Mouse (Mus musculus) forebrain, embryonic 14.5 days (tissue): ENCODE measurements around the gene Gm5741. TPM values are rescaled to one million over a fixed set of nuclear protein-coding genes. Genes with fewer than 3 reads are reported as not detected.

Source experiments
- ATAC-seq: fragments of 200-750 bp; cut with Nextera tagmentation; 2 replicates; pipeline ENCODE4 v1.8.0; 2017; ENCODE audit warnings: mild to moderate bottlenecking, moderate library complexity
- DNase-seq: peaks from one replicate; pipeline ENCODE4 v3.0.0-alpha.2; 2015; ENCODE audit warnings: low spot score
- H3K27ac ChIP-seq: fragments of 300-500 bp; sonication (generic); 2 replicates; pipeline ENCODE4 v1.5.1; 2014; ENCODE audit warnings: low read depth, mild to moderate bottlenecking, control low read depth, low read length, moderate library complexity
- H3K27me3 ChIP-seq: fragments of 300-500 bp; sonication (generic); replicated peaks from 2 replicates; pipeline ENCODE4 v1.6.1; 2014; ENCODE audit warnings: low read length, control low read depth, mixed read lengths; ENCODE audit not compliant: control insufficient read depth, insufficient read depth
- H3K36me3 ChIP-seq: fragments of 300-500 bp; sonication (generic); 2 replicates; pipeline ENCODE4 v1.6.1; 2014; ENCODE audit warnings: low read length, control low read depth; ENCODE audit not compliant: control insufficient read depth, insufficient read depth
- H3K4me1 ChIP-seq: fragments of 300-500 bp; sonication (generic); 2 replicates; pipeline ENCODE4 v1.6.1; 2014; ENCODE audit warnings: antibody characterized with exemption, low read length, control low read depth; ENCODE audit not compliant: control insufficient read depth, insufficient read depth
- H3K4me2 ChIP-seq: fragments of 300-500 bp; sonication (generic); 2 replicates; pipeline ENCODE4 v1.6.1; 2014; ENCODE audit warnings: mild to moderate bottlenecking, control low read depth, low read length
- H3K4me3 ChIP-seq: fragments of 300-500 bp; sonication (generic); 2 replicates; pipeline ENCODE4 v1.5.1; 2014; ENCODE audit warnings: low read depth, low read length, control low read depth
- H3K9ac ChIP-seq: fragments of 300-500 bp; sonication (generic); 2 replicates; pipeline ENCODE4 v1.6.1; 2014; ENCODE audit warnings: mild to moderate bottlenecking, low read length, control low read depth, moderate library complexity
- H3K9me3 ChIP-seq: fragments of 300-500 bp; sonication (generic); replicated peaks from 2 replicates; pipeline ENCODE4 v1.6.1; 2016; ENCODE audit warnings: low read length, control low read depth, mixed read lengths; ENCODE audit not compliant: control insufficient read depth
- WGBS: fragments of 180-500 bp; shearing (Covaris S2); extraction: QIAGEN DNeasy Blood & Tissue Kit; methylation state at CpG from one replicate; pipeline ENCODE4 v1.1.7; 2014; 5-methylcytosine and 5-hydroxymethylcytosine counted together
- polyA plus RNA-seq: library from polyadenylated mRNA; unstranded; fragments of >200 nt; fragmentation: Nextera tagmentation; extraction: Ambion mirVana; gene quantifications from 2 replicates; pipeline ENCODE4 v1.2.1, GENCODE M21; 2014

Gm5741 gene
- polyA plus RNA-seq, 1 experiment from 2014 or later = not detected

GRCm38 (mm10) chr8:85080532-85081215, 12.9 kb upstream of the Gm5741 start, which contains the start of gene Wdr83os:
Gene Wdr83os, plus strand, starts transcription at chr8:85080740.
- H3K4me1 ChIP-seq = peaks cover 19% of the 10 kb centered on the region
- peak within 1 kb of the TSS; percentile 94 for H3K4me2 ChIP-seq
- H3K36me3 ChIP-seq = peaks cover 30% of the 10 kb centered on the region
- WGBS = under 1% methylated on average over 30 of the region's 30 CpGs
- no peaks in the 10 kb centered on the region for H3K27me3 ChIP-seq
- no peaks in the 10 kb centered on the region for H3K9me3 ChIP-seq
- ATAC-seq = peak; percentile 23; the same call in 1 of the 2 replicates
- H3K9ac ChIP-seq = peak within 1 kb of the TSS; percentile 92
- DNase-seq = peak; percentile 88
- H3K4me3 ChIP-seq = peak within 1 kb of the TSS; percentile 94
- 0 out of 2 replicates have a peak within 1 kb of the TSS, but pooled peaks have one; percentile 21 for H3K27ac ChIP-seq

DNA sequence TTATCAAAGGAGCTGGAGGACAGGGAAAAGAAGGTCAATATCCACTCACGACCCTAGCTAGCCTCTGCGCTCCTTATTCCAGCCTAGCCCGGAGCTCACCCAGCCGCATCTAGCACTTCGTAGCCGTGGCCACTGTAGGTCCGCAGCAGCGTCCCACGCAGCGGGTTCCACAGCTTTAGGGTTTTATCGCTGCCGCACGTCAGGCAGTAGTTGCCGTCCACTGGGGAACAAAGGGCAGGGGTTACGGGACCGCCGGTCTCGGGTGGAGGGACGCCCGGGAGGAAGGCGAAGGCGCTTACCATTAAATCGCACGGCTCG, 12.4 kb upstream of the Gm5741 start:
- Histone ChIP-seq H3K4me1 (peaks cover 19% of the 10 kb centered on the region), H3K27me3 (no peaks in the 10 kb centered on the region), H3K9me3 (no peaks in the 10 kb centered on the region), H3K9ac (peak overlapping the region; percentile 92), H3K27ac (0 out of 2 replicates have a peak overlapping the region, but pooled peaks have one; percentile 21), H3K36me3 (peaks cover 31% of the 10 kb centered on the region), H3K4me2 (peak overlapping the region; percentile 94), H3K4me3 (peak overlapping the region; percentile 94)
- no peak for DNase-seq
- WGBS = under 1% methylated on average over 25 of the region's 25 CpGs
- ATAC-seq = 0 out of 2 replicates have a peak, but pooled peaks have one; percentile 9

DNA sequence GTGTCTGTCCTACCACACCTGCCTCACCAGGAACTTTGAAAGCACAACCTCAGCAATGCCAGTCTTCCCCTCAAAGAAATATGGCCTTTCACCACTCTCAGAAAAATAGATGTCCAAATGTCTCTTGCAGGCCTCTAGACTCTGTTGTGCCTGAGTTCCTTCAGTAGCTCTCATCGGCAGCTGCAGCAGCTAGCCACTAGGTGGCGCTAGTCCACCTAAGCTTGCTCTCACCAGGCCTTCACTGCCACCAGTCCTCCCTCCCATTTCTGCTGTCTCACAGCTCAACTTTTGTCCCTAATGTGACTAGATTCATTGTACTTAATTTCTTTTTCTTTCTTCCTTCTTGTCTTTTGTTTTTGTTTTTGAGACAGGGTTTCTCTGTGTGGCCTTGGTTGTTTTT, 9.2 kb upstream of the Gm5741 start:
- Histone ChIP-seq H3K27ac (no peak overlapping the region), H3K4me3 (no peak overlapping the region), H3K27me3 (no peaks in the 10 kb centered on the region), H3K9me3 (no peaks in the 10 kb centered on the region), H3K9ac (no peak overlapping the region), H3K4me2 (no peak overlapping the region), H3K4me1 (peaks cover 14% of the 10 kb centered on the region), H3K36me3 (peaks cover 50% of the 10 kb centered on the region)
- WGBS = 3% methylated on average over 2 of the region's 2 CpGs
- DNase-seq (peak; percentile 92), ATAC-seq (peak; percentile 56)

GRCm38 (mm10) chr8:85076001-85076400, 8.2 kb upstream of the Gm5741 start:
- Histone ChIP-seq H3K27ac (no peak overlapping the region), H3K36me3 (peaks cover 50% of the 10 kb centered on the region), H3K27me3 (no peaks in the 10 kb centered on the region), H3K9ac (no peak overlapping the region), H3K4me2 (no peak overlapping the region), H3K4me1 (peaks cover 11% of the 10 kb centered on the region), H3K9me3 (no peaks in the 10 kb centered on the region), H3K4me3 (no peak overlapping the region)
- 77% methylated on average over 9 of the region's 9 CpGs for WGBS
- ATAC-seq = no peak
- DNase-seq = no peak

DNA sequence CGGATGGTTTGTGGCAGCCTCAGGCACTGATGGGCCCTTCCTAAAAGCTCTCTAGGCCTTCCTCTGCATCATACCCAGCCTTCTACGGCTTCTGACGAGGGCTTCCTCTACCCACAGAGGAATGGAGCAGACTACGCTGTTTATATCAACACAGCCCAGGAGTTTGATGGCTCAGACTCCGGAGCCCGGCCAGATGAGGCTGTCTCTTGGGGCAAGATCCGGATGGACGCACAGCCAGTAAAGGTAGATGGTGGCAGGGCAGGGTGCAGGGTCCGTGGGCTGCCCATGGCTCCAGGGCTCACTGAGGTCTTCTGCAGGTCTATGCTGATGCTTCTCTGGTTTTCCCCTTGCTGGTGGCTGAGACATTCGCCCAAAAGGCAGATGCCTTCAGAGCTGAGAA, 6.8 kb upstream of the Gm5741 start:
- WGBS = 94% methylated on average over 10 of the region's 10 CpGs
- DNase-seq = no peak
- H3K4me3 ChIP-seq = no peak overlapping the region

GRCm38 (mm10) chr8:85074167-85074566, 6.4 kb upstream of the Gm5741 start:
- 92% methylated on average over 10 of the region's 10 CpGs for WGBS
- DNase-seq = no peak
- Histone ChIP-seq H3K4me1 (peaks cover 7% of the 10 kb centered on the region), H3K36me3 (peaks cover 50% of the 10 kb centered on the region), H3K27ac (no peak overlapping the region), H3K27me3 (no peaks in the 10 kb centered on the region), H3K4me3 (no peak overlapping the region), H3K9ac (no peak overlapping the region), H3K4me2 (no peak overlapping the region), H3K9me3 (no peaks in the 10 kb centered on the region)
- no peak for ATAC-seq

More for the DNA sequence above, 6.8 kb upstream of the Gm5741 start:
- H3K27me3 ChIP-seq = no peaks in the 10 kb centered on the region
- H3K4me2 ChIP-seq = no peak overlapping the region
- peaks cover 10% of the 10 kb centered on the region for H3K4me1 ChIP-seq
- H3K27ac ChIP-seq = no peak overlapping the region
- ATAC-seq = no peak
- H3K9me3 ChIP-seq = no peaks in the 10 kb centered on the region
- H3K9ac ChIP-seq = no peak overlapping the region
- peaks cover 50% of the 10 kb centered on the region for H3K36me3 ChIP-seq

DNA sequence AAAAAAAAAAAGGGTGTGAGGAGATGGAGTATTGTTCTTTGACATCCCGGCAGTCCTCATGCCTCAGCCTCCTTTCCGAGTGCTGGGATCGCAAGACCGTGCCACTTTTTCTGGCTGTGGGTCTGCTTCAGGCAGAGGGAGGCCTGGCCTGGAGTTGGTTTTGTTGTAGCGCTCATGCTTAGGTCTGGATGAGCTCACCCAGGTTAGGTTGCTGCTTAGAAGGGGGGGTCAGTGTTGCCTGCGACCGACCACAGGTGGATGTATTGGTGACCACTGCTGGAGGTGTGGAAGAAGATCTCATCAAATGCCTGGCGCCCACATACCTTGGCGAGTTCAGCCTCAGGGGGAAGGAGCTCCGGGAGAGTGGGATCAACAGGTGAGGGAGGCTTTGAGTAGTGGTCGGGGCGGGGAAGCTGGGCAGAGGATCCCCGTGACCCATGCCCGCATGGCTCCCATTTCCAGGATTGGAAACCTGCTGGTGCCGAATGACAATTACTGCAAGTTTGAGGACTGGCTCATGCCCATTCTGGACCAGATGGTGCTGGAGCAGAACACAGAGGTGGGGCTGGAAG, 5.3 kb upstream of the Gm5741 start:
- Histone ChIP-seq H3K36me3 (peaks cover 48% of the 10 kb centered on the region), H3K9ac (no peak overlapping the region), H3K4me2 (no peak overlapping the region), H3K4me1 (peaks cover 7% of the 10 kb centered on the region), H3K9me3 (no peaks in the 10 kb centered on the region), H3K27ac (no peak overlapping the region), H3K4me3 (no peak overlapping the region), H3K27me3 (no peaks in the 10 kb centered on the region)
- 91% methylated on average over 15 of the region's 15 CpGs for WGBS
- DNase-seq = no peak
- ATAC-seq = no peak

- DNase-seq (no peak), ATAC-seq (peak; percentile 6; the same call in 1 of the 2 replicates)
- peaks cover 7% of the 10 kb centered on the region for H3K4me1 ChIP-seq
- WGBS = 45% methylated on average over 9 of the region's 9 CpGs
- H3K36me3 ChIP-seq = peaks cover 46% of the 10 kb centered on the region
- H3K9ac ChIP-seq = peak overlapping the region; percentile 73
- H3K27ac ChIP-seq = peak overlapping the region; percentile 87
- H3K4me2 ChIP-seq = peak overlapping the region; percentile 71
- peak overlapping the region; percentile 79 for H3K4me3 ChIP-seq
- no peaks in the 10 kb centered on the region for H3K27me3 ChIP-seq
- no peaks in the 10 kb centered on the region for H3K9me3 ChIP-seq
These were observed 4.7 kb upstream of the Gm5741 start for GRCm38 (mm10) chr8:85072364-85072929.
